Mouse (Mus musculus) lung, adult 2 months (tissue): ENCODE data around the gene Cactin. TPM values are rescaled to one million over a fixed set of nuclear protein-coding genes. Genes with fewer than 3 reads are reported as not detected.

Experiments
- DNase-seq: peaks from one replicate; pipeline ENCODE4 v3.0.0; 2022
- H3K4me1 ChIP-seq: fragments of 200-500 bp; 2 replicates; pipeline ENCODE4 v1.6.1; 2011; ENCODE audit warnings: low read length; ENCODE audit not compliant: control insufficient read depth, insufficient read depth
- H3K4me3 ChIP-seq: fragments of 200-500 bp; replicated peaks from 2 replicates; pipeline ENCODE3; 2011; ENCODE audit warnings: low read depth, mild to moderate bottlenecking, control low read depth, low read length; ENCODE audit errors: extremely low read depth
- CTCF ChIP-seq: fragments of 200-500 bp; IDR thresholded peaks from 2 replicates; pipeline ENCODE4 v1.5.1; 2011; ENCODE audit warnings: mild to moderate bottlenecking, low read length, control low read depth; ENCODE audit not compliant: insufficient read depth
- POLR2A ChIP-seq: fragments of 200-500 bp; IDR thresholded peaks from 2 replicates; pipeline ENCODE4 v1.6.1; 2011; ENCODE audit warnings: low read depth, mild to moderate bottlenecking, control low read depth, low read length, borderline replicate concordance; ENCODE audit errors: extremely low read depth
- WGBS: fragments of 180-500 bp; shearing (Covaris S2); methylation state at CpG from one replicate; pipeline ENCODE4 v1.1.7; 2018; 5-methylcytosine and 5-hydroxymethylcytosine counted together
- polyA plus RNA-seq: library from polyadenylated mRNA; depleted of rRNA; stranded (reverse); fragments of >200 nt; gene quantifications from 2 replicates; pipeline ENCODE4 v1.2.3, GENCODE M21; 2012

Gene Cactin
- polyA plus RNA-seq, 1 experiment, result 30.5 TPM

DNA sequence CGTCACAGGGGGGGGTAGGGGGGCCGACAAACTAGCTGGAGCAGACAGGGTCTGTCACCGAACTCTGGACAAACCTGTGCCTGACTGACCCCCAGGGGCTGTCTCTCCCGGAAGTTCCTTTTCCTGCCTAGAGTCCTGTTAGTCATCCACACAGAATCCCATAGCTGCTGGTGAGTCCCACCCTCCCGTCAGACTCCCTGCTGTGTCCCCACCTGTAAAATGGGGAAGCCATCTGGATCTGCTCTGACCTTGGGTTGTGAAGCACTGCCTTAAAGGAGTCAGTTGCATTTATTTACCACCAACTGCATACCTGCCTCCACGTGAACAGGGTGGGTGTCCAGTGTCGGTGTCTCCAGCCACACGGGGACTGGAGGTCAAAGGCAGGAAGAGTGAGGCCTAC is 26.5 kb upstream of the Cactin start:
- 32% methylated on average over 8 of the region's 8 CpGs for WGBS
- H3K4me1 ChIP-seq, result peaks cover 29% of the 10 kb centered on the region
- H3K4me3 ChIP-seq, result peak overlapping the region; percentile 14
- TF ChIP-seq POLR2A (no peak), CTCF (no peak)
- no peak for DNase-seq

- 87% methylated on average over 6 of the region's 6 CpGs for WGBS
- no peak overlapping the region for H3K4me3 ChIP-seq
- no peak for DNase-seq
- TF ChIP-seq POLR2A (no peak), CTCF (no peak)
- H3K4me1 ChIP-seq, result peaks cover 34% of the 10 kb centered on the region
These were observed 25.7 kb upstream of the Cactin start for GRCm38 (mm10) chr10:81295185-81295584.

- H3K4me3 ChIP-seq, result no peak overlapping the region
- H3K4me1 ChIP-seq, result peaks cover 41% of the 10 kb centered on the region
- no peak for DNase-seq
- TF ChIP-seq POLR2A, result no peak
- TF ChIP-seq CTCF, result no peak
- WGBS, result 61% methylated on average over 6 of the region's 6 CpGs
These were observed 23.7 kb upstream of the Cactin start for GRCm38 (mm10) chr10:81297246-81297645.

DNA sequence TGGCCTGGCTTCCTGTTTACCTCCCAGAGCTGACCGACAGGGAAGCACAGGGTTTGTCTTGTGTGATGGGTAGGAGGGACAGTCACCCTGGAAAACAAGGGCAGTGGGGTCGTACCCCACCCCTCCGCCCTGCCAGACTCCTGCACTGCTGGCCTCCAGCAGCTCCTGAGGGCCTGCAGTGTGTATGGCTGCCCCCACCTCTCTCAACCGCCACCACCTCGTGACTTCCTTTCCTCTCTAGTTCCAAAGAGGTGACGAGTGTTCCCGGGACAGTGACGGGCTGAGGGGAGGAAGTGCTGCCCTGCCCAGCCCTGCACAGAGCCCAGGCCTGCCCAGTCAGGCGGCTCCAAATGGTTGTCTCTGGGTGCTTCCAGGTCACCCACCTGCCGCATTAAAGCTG is 23.1 kb upstream of the Cactin start:
- TF ChIP-seq POLR2A, result peak; percentile 64; the same call in 1 of the 2 replicates
- TF ChIP-seq CTCF, result no peak
- WGBS, result 22% methylated on average over 8 of the region's 10 CpGs
- no peak for DNase-seq
- H3K4me3 ChIP-seq, result peak overlapping the region; percentile 17
- H3K4me1 ChIP-seq, result peaks cover 46% of the 10 kb centered on the region

- TF ChIP-seq POLR2A (no peak), CTCF (no peak)
- 65% methylated on average over 17 of the region's 17 CpGs for WGBS
- peaks cover 51% of the 10 kb centered on the region for H3K4me1 ChIP-seq
- H3K4me3 ChIP-seq, result peak overlapping the region; percentile 9
- DNase-seq, result no peak
These were observed 22.4 kb upstream of the Cactin start for GRCm38 (mm10) chr10:81298369-81299100.

DNA sequence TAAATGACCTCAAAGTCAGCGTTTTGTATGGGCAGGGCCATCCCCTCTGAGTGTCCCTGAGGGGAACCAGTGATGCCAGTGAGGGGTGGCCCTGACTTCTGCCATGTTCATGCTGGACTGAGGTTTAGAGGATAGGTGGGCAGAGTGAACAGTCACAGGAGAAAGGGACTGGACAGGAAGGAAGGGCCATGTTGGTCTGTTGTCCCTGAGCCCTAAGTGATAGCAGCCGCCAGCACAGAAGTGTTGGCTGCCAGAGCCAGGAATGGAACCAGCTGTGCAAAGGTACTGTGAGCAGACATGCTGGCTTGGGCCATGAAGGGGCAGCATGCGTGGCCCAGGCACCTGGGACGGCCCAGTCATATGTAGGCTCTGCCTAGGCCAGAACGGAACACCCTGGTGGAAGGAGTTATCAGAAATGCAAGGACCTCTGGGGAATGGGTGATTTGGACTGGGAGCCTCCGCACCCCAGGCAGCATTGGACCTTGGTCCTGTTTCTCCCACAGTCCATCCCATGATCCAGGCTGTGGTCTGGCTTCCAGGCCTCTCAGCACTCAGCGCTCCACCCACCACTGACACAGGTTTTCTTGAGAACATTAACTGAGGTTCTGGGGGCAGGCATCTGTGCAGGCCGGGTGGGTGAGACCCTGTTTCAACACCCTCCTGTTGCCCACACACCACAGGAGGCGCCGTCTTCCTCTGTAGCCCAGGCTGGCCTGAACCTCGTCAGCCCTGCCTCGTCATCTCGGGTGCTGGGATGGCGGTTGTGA is 21.1 kb upstream of the Cactin start:
- DNase-seq, result no peak
- no peak for TF ChIP-seq POLR2A
- no peak for TF ChIP-seq CTCF
- 75% methylated on average over 14 of the region's 14 CpGs for WGBS
- H3K4me1 ChIP-seq, result peaks cover 52% of the 10 kb centered on the region
- no peak overlapping the region for H3K4me3 ChIP-seq

DNA sequence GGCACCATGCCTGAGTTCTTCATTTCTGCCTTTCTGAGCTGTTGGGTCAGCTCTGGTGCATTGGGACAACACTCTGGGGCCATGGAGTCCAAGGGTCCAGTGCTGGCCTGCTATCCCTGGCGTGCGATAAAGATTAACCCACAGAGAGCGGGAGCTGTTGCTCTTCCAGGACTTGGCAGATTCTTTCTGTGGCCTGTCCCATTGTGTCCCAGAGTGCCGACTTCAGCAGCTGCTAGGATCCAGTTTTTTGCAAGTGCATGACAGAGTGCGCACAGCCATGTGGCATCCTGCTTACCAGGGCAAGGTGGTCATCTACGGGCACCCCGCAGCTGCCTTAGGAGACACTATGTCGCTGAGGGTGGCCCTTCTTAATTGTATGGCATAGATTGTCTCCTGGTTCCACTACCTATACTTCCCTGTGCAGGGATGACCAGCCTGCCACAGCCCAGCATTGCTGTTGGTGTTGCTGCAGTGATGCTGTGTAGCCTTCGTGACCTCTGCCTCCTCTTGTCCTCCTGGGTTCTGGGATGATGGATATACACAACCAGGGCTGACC is 20.5 kb upstream of the Cactin start:
- WGBS, result 80% methylated on average over 9 of the region's 9 CpGs
- H3K4me1 ChIP-seq, result peaks cover 50% of the 10 kb centered on the region
- TF ChIP-seq CTCF (no peak), POLR2A (no peak)
- no peak for DNase-seq
- no peak overlapping the region for H3K4me3 ChIP-seq

DNA sequence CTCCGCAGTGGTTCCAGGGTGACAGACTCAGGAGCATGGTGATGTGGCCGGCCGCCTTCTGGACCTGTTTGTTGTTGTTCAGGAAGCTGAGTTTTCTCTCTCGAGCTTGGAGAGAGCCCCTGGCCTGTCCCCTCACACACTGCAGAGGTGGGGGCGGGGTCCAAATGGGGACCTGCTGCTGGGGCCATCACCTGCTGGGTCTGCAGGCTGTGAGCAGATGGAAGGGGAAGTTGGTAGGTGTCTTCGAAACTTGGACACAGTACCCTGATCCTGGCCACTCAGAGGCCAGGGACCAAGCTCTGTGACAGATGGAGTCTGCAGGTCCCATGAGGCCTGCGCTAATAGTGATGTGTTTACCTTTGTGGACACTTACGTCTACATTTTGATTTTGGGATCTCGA is 19.6 kb upstream of the Cactin start:
- no peak for DNase-seq
- Histone ChIP-seq H3K4me1 (peaks cover 50% of the 10 kb centered on the region), H3K4me3 (no peak overlapping the region)
- WGBS, result 70% methylated on average over 9 of the region's 9 CpGs
- TF ChIP-seq POLR2A (no peak), CTCF (no peak)

- Histone ChIP-seq H3K4me3 (no peak overlapping the region), H3K4me1 (peaks cover 48% of the 10 kb centered on the region)
- no peak for DNase-seq
- 31% methylated on average over 4 of the region's 4 CpGs for WGBS
- TF ChIP-seq POLR2A, result no peak
These were observed 18.6 kb upstream of the Cactin start for GRCm38 (mm10) chr10:81302288-81302687.
